Mouse (Mus musculus): ENCODE measurements around the gene Ly75.

DNA sequence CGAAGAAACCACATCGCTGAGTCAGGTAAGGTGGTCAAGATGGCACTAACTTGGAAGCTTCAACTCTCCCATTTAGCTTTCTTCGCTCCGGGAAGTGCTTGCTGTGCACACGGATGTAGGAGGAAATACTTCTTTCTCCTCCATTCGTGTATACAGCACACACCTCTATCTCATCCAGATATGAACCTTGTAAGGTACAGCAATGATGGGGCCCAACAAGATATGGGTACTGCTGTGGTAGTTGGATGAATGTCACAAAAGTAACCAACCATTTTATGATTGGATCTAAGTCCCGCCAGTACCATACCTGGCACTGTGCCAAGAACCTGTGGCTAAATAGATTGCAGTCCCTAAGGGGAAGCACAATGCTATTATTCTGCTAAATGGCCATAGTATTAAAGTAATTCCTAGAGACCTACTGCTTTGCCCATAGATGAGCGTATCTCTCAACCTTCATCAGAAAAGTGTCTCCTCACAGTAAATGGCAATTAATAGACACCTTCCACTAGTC lies 97.9 kb downstream of the Ly75 start:
- TF ChIP-seq POLR2A (IDR thresholded peaks at IDR 0.05; ENCODE audit: borderline replicate concordance, control insufficient read depth, low read depth, low read length) (no peak), CTCF (IDR thresholded peaks at IDR 0.05; ENCODE audit: control insufficient read depth, insufficient read depth, low read length) (no peak)
